17 mouse cellular contexts compared by ENCODE assay signal in genomic region chr13:73290206-73290605, GRCm38 (mm10). TPM values are rescaled to one million over a fixed set of nuclear protein-coding genes. Genes with fewer than 3 reads are reported as not detected.
A peak's percentile ranks its signal among the peaks of the same experiment; 100 is the strongest.
DNase-seq lines count a peak whose midpoint lies in the region; ATAC-seq and TF ChIP-seq lines count a peak whose summit lies in the region.
"Had no signal": no experiment of that assay in that cellular context is flagged by ENCODE, and none has a peak within 500 bp of the region (broad histone marks: within the 10 kb centered on the region; RNA-seq: fewer than 3 reads in every experiment).

No protein-coding gene starts in this region.

- H3K36me3 ChIP-seq in lung, embryonic 15.5 days = no peaks in the 10 kb centered on the region
- no peaks in the 10 kb centered on the region for H3K36me3 ChIP-seq in stomach, postnatal 0 days (ENCODE audit: control insufficient read depth, insufficient read depth, low read length)
- H3K36me3 ChIP-seq: embryonic facial prominence, embryonic 15.5 days; limb, embryonic 15.5 days had no signal

- H3K27me3 ChIP-seq in lung, embryonic 15.5 days = no peaks in the 10 kb centered on the region
- H3K27me3 ChIP-seq in stomach, postnatal 0 days (ENCODE audit: control insufficient read depth, insufficient read depth, low read length) = no peaks in the 10 kb centered on the region; the same call in 1 of the 2 replicates
- H3K27me3 ChIP-seq: embryonic facial prominence, embryonic 15.5 days; limb, embryonic 15.5 days had no signal

- TF ChIP-seq CTCF in stomach, postnatal 0 days (IDR thresholded peaks at IDR 0.05; ENCODE audit: low read depth) = no peak

- no peak overlapping the region for H3K4me2 ChIP-seq in lung, embryonic 15.5 days
- no peak overlapping the region for H3K4me2 ChIP-seq in stomach, postnatal 0 days (replicated peaks; ENCODE audit: low read depth)
- H3K4me2 ChIP-seq: embryonic facial prominence, embryonic 15.5 days; hindbrain, embryonic 14.5 days; limb, embryonic 15.5 days had no signal

- intact Hi-C loops in heart, postnatal 10 days (cut with DNase I) = no loop called here

- 0 out of 2 replicates have a peak, but pooled peaks cover 2% of the 10 kb centered on the region for H3K4me1 ChIP-seq in lung, embryonic 15.5 days
- H3K4me1 ChIP-seq in stomach, postnatal 0 days (replicated peaks; ENCODE audit: control insufficient read depth, insufficient read depth) = no peaks in the 10 kb centered on the region
- H3K4me1 ChIP-seq: embryonic facial prominence, embryonic 15.5 days; limb, embryonic 15.5 days had no signal

- peak; percentile 68; the same call in 1 of the 2 replicates for ATAC-seq in lung, embryonic 15.5 days (ENCODE audit: borderline replicate concordance, extremely low read depth, low FRiP score, low TSS enrichment)
- ATAC-seq in stomach, postnatal 0 days (ENCODE audit: low FRiP score, low TSS enrichment) = peak; percentile 82
- ATAC-seq: Patski had no signal

- no peak for TF ChIP-seq EP300 in stomach, postnatal 0 days (optimal IDR thresholded peaks at IDR 0.05)

- no peaks in the 10 kb centered on the region for H3K9me3 ChIP-seq in lung, embryonic 15.5 days
- no peaks in the 10 kb centered on the region for H3K9me3 ChIP-seq in stomach, postnatal 0 days (ENCODE audit: control insufficient read depth, low read length)
- H3K9me3 ChIP-seq: embryonic facial prominence, embryonic 15.5 days; limb, embryonic 15.5 days had no signal

- 0 out of 2 replicates have a peak overlapping the region, but pooled peaks have one; percentile 8 for H3K27ac ChIP-seq in lung, embryonic 15.5 days
- H3K27ac ChIP-seq in stomach, postnatal 0 days (replicated peaks) = no peak overlapping the region
- H3K27ac ChIP-seq: embryonic facial prominence, embryonic 15.5 days; hindbrain, embryonic 14.5 days; left cerebral cortex, adult 2 months; limb, embryonic 15.5 days had no signal

- WGBS in lung, embryonic 15.5 days = 60% methylated on average over 6 of the region's 6 CpGs
- 64% methylated on average over 6 of the region's 6 CpGs for WGBS in stomach, postnatal 0 days

- DNase-seq in lung, postnatal 14 days = no peak
- DNase-seq in heart, adult 9 months (ENCODE audit: low spot score in 2 of 2) = peak; percentile 63 to 65
- peak; percentile 73 to 78 for DNase-seq in heart, postnatal 10 days
- peak; percentile 28 for DNase-seq in stomach, postnatal 0 days (ENCODE audit: low spot score)
- DNase-seq in layer of hippocampus, postnatal 10 days (ENCODE audit: low spot score in 2 of 2) = no peak
- DNase-seq in adrenal gland, postnatal 25 days = no peak
- DNase-seq: adrenal gland, adult 8-10 months; kidney, postnatal 25 days; right cerebral cortex, postnatal 25 days had no signal

- no peak overlapping the region for H3K9ac ChIP-seq in lung, embryonic 15.5 days
- no peak overlapping the region for H3K9ac ChIP-seq in stomach, postnatal 0 days (ENCODE audit: low read length)
- H3K9ac ChIP-seq: embryonic facial prominence, embryonic 15.5 days; hindbrain, embryonic 14.5 days; limb, embryonic 15.5 days had no signal

- no peak overlapping the region for H3K4me3 ChIP-seq in lung, embryonic 15.5 days
- H3K4me3 ChIP-seq in stomach, postnatal 0 days (ENCODE audit: low read depth, low read length) = no peak overlapping the region
- H3K4me3 ChIP-seq: embryonic facial prominence, embryonic 15.5 days; left cerebral cortex, adult 2 months; limb, embryonic 15.5 days had no signal

RNA-seq across cellular contexts. Expression of gene Irx4, which starts 29.9 kb away (rescaled TPM):
- 0.15 and 0.65 TPM in 2 replicates for polyA plus RNA-seq in lung, embryonic 15.5 days (2015; fragmentation: Nextera tagmentation; extraction: Ambion mirVana)
- 10 to 100 TPM; 27.6 to 49.8 TPM for total RNA-seq in heart, postnatal 10 days (2021)
- not detected in 2 replicates for polyA plus RNA-seq in stomach, postnatal 0 days (2015; fragmentation: Nextera tagmentation; extraction: Ambion mirVana)
- total RNA-seq in layer of hippocampus, postnatal 10 days (2021) = not detected
- not detected in 2 replicates for total RNA-seq in adrenal gland, postnatal 25 days (2021)
- total RNA-seq: common myeloid progenitor, adult 5-6 weeks; left cerebral cortex, adult 2 months; neutrophil, adult 5-6 weeks had no signal
- polyA plus RNA-seq: Patski had no signal

RNA-seq across cellular contexts. Expression of gene Mrpl36, which starts 38.1 kb away (rescaled TPM):
- polyA plus RNA-seq in lung, embryonic 15.5 days (2015; fragmentation: Nextera tagmentation; extraction: Ambion mirVana) = 130 and 131 TPM in 2 replicates
- 10 to 100 TPM; 43.0 to 46.9 TPM for total RNA-seq in heart, postnatal 10 days (2021)
- polyA plus RNA-seq in stomach, postnatal 0 days (2015; fragmentation: Nextera tagmentation; extraction: Ambion mirVana) = 124 and 133 TPM in 2 replicates
- 10 to 100 TPM; 33.0 to 35.5 TPM for total RNA-seq in layer of hippocampus, postnatal 10 days (2021)
- total RNA-seq in adrenal gland, postnatal 25 days (2021) = 70.5 and 72.8 TPM in 2 replicates

RNA-seq across cellular contexts. Expression of gene Ndufs6, which starts 38.1 kb away (rescaled TPM):
- 376 and 415 TPM in 2 replicates for polyA plus RNA-seq in lung, embryonic 15.5 days (2015; fragmentation: Nextera tagmentation; extraction: Ambion mirVana)
- 100 to 1,000 TPM; 859 to 902 TPM for total RNA-seq in heart, postnatal 10 days (2021)
- 392 and 421 TPM in 2 replicates for polyA plus RNA-seq in stomach, postnatal 0 days (2015; fragmentation: Nextera tagmentation; extraction: Ambion mirVana)
- total RNA-seq in layer of hippocampus, postnatal 10 days (2021) = 100 to 1,000 TPM; 175 to 197 TPM
- 214 and 226 TPM in 2 replicates for total RNA-seq in adrenal gland, postnatal 25 days (2021)

Comparison
In these comparisons a context has a peak if more than half of its experiments do, and no peak if none do; other contexts are left out.
1. DNase-seq: peak in heart, adult 9 months (2 of 2), heart, postnatal 10 days (2 of 2) and stomach, postnatal 0 days (single experiment); none in lung, postnatal 14 days (single experiment), layer of hippocampus, postnatal 10 days (0 of 2) and adrenal gland, postnatal 25 days (single experiment).
2. RNA of gene Irx4, which starts 29.9 kb away (total RNA-seq): 27.6 to 49.8 TPM in heart, postnatal 10 days; not detected in adrenal gland, postnatal 25 days and not detected in layer of hippocampus, postnatal 10 days; every median in the first group is over 10 times any median in the second.